Mouse (Mus musculus) activated CD4-positive, CD25-positive, alpha-beta regulatory T cell, adult 4 months (primary cell): Measurements from ENCODE around the gene Man2a2. TPM values are rescaled to one million over a fixed set of nuclear protein-coding genes. Genes with fewer than 3 reads are reported as not detected.
A peak's percentile ranks its signal among the peaks of the same experiment; 100 is the strongest.
"Not testable (repeated sequence)": the region's sequence is repeated elsewhere in the genome, so short reads cannot be mapped to it uniquely, and the experiment has no call there.

ENCODE experiments used
- ATAC-seq: one replicate; pipeline ENCODE4 v1.8.0; 2017
- polyA plus RNA-seq, 2 experiments: library from polyadenylated mRNA; unstranded; fragments of 100-300 nt; shearing (Covaris generic); gene quantifications; one replicate each; pipeline ENCODE4 v1.2.1; 2017

Gene Man2a2
- polyA plus RNA-seq, 2 experiments from 2014 or later = 15.8 to 21.8 TPM

- no peak for ATAC-seq
Observed at GRCm38 (mm10) chr7:80331433-80331832, 39.7 kb downstream of the Man2a2 start.

GRCm38 (mm10) chr7:80330278-80330677 is 40.9 kb downstream of the Man2a2 start:
- no peak for ATAC-seq

- no peak for ATAC-seq
Observed at GRCm38 (mm10) chr7:80326076-80326475, 45.1 kb downstream of the Man2a2 start.

GRCm38 (mm10) chr7:80325292-80325868 is 45.8 kb downstream of the Man2a2 start:
- no peak for ATAC-seq

GRCm38 (mm10) chr7:80324816-80325119 is 46.4 kb downstream of the Man2a2 start:
- not testable (repeated sequence) for ATAC-seq

- ATAC-seq = peak; percentile 98
Observed at GRCm38 (mm10) chr7:80324043-80324815, 46.9 kb downstream of the Man2a2 start, which contains the start of gene Rccd1. TSS of gene Rccd1 (minus strand) at chr7:80324454.

- ATAC-seq = no peak
Observed at GRCm38 (mm10) chr7:80323336-80323735, 47.8 kb downstream of the Man2a2 start.

GRCm38 (mm10) chr7:80319846-80320496 is 51.2 kb downstream of the Man2a2 start:
- ATAC-seq = no peak

GRCm38 (mm10) chr7:80318670-80319069 is 52.5 kb downstream of the Man2a2 start:
- no peak for ATAC-seq

- no peak for ATAC-seq
Observed at GRCm38 (mm10) chr7:80317439-80318115, 53.6 kb downstream of the Man2a2 start.

- no peak for ATAC-seq
Observed at GRCm38 (mm10) chr7:80315733-80316132, 55.4 kb downstream of the Man2a2 start.

- no peak for ATAC-seq
Observed at GRCm38 (mm10) chr7:80310771-80311170, 60.4 kb downstream of the Man2a2 start.

GRCm38 (mm10) chr7:80307766-80308165 is 63.4 kb downstream of the Man2a2 start:
- ATAC-seq = no peak

- no peak for ATAC-seq
Observed at GRCm38 (mm10) chr7:80301522-80301921, 69.7 kb downstream of the Man2a2 start.

GRCm38 (mm10) chr7:80299568-80299967 is 71.6 kb downstream of the Man2a2 start:
- ATAC-seq = peak; percentile 74

Other genes with a start within 250 kb of the Man2a2 start
- gene Sema4b, start 184.5 kb downstream of the Man2a2 start, polyA plus RNA-seq = 10 to 100 TPM; 16.5 to 26.1 TPM
- gene Cib1, start 138.6 kb downstream of the Man2a2 start, polyA plus RNA-seq = 100 to 1,000 TPM; 120 to 148 TPM
- gene Gdpgp1, start 138.5 kb downstream of the Man2a2 start, polyA plus RNA-seq = 1 to 10 TPM; 5.5 to 9.4 TPM
- gene Ttll13, start 125.0 kb downstream of the Man2a2 start, polyA plus RNA-seq = under 1 TPM in 1 of 2 experiments, not detected in 1; 0.62 TPM
- 10 to 100 TPM; 26.9 to 28.4 TPM for gene Ngrn, start 110.2 kb downstream of the Man2a2 start, polyA plus RNA-seq
- 10 to 100 TPM; 25.8 to 34.2 TPM for gene Vps33b, start 101.7 kb downstream of the Man2a2 start, polyA plus RNA-seq
- gene Prc1, start 76.9 kb downstream of the Man2a2 start, polyA plus RNA-seq = 10 to 100 TPM; 49.3 to 56.0 TPM
- 1 to 10 TPM; 4.4 to 4.6 TPM for gene Rccd1, start 46.9 kb downstream of the Man2a2 start, polyA plus RNA-seq
- 10 to 100 TPM; 31.9 to 45.2 TPM for gene Unc45a, start 30.4 kb downstream of the Man2a2 start, polyA plus RNA-seq
- gene Hddc3, start 28.3 kb downstream of the Man2a2 start, polyA plus RNA-seq = 1 to 10 TPM; 8.6 to 9.0 TPM
- gene Fes, start 16.6 kb upstream of the Man2a2 start, polyA plus RNA-seq = 1 to 10 TPM; 2.0 to 4.5 TPM
- gene Furin, start 34.1 kb upstream of the Man2a2 start, polyA plus RNA-seq = 10 to 100 TPM; 10.6 to 15.2 TPM
- 1 to 10 TPM; 7.6 to 8.5 TPM for gene Blm, start 163.7 kb upstream of the Man2a2 start, polyA plus RNA-seq